Mouse (Mus musculus) layer of hippocampus, postnatal 10 days (tissue): Measurements from ENCODE around the gene Olfr1240. TPM values are rescaled to one million over a fixed set of nuclear protein-coding genes. Genes with fewer than 3 reads are reported as not detected.

Experiments used
- DNase-seq, 2 experiments: peaks; one replicate each; pipeline ENCODE4 v3.0.0; 2021; ENCODE audit warnings: low spot score in 2 of 2
- long read RNA-seq: library from polyadenylated mRNA; stranded (forward); transcript quantifications from one replicate; pipeline ENCODE4 v2.0.0, GENCODE M21; 2023
- total RNA-seq, 2 experiments: library from RNA; stranded (reverse); gene quantifications; 2 replicates each; pipeline ENCODE4 v1.2.3; 2021

Olfr1240 gene
- not detected for total RNA-seq
- long read RNA-seq, result 0 reads

GRCm38 (mm10) chr2:89442900-89443299 is at the start of gene Olfr1240:
Gene Olfr1240, minus strand, starts transcription at chr2:89443000.
- no peak for DNase-seq

GRCm38 (mm10) chr2:89487026-89487425 is 44.2 kb upstream of the Olfr1240 start, which contains the start of gene Olfr1241:
Gene Olfr1241, minus strand, starts transcription at chr2:89487126.
- no peak for DNase-seq

DNA sequence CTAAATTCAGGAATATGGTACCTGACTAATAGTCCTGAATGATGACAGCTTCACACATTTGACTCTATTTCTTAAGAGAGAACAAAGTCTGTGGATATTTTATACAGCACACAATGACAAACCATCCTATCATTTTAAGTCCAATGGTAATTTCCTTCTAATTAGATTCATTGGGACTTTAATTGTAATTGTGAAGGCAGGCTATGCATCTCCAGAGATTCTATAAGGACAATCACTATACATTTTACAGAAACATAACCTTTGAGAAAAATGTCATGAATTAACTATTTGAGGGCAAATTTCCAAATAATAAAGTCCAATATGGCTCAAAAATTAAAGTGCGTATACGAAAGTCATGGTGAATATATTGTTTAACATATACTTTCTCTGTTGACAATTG is 22.5 kb downstream of the Olfr1240 start, which contains the start of gene Olfr1239:
Olfr1239 (minus strand) TSS at position 101 of the 400 bp plus-strand sequence.
- no peak for DNase-seq

DNA sequence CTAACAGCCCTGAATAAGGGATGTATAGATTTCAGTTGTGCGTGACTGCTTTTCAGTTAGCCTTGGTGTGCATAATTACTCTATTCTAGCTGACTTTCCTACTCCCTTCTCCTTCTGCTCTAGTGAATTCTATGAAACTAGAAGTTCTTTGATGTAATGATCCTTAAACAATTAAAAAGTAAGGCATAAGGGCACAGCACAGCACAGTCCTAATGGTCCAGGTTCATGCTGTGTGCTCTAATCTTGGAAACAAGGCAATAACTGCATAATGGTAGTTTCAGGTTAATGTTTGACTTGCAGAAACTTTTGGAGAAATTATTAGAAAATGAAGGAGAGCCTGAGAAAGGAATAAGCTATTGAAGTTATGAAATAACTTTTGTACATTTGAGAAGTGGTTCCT is 28.2 kb downstream of the Olfr1240 start:
- no peak for DNase-seq

DNA sequence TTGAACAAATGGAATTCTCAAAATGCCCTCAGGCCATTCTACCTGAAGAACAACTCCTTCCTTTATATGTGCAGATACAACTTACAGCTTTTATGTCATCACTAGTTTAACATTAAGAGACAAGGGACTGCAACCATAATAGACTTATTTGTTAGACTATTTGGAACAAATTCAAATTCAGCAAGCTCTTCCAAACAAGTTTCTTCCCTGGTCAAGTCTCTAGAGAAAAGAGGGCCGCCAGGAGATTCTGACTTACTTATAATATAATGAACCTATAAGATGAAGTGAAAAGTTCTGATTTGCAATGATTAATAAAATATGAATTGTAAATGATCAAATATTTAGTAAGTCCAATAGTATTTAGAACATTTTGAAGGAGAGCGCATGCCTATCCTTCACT is 33.2 kb downstream of the Olfr1240 start, which contains the start of gene Olfr1238:
Olfr1238 (minus strand) TSS at position 101 of the 400 bp plus-strand sequence.
- no peak for DNase-seq

- no peak for DNase-seq
These were observed 41.9 kb downstream of the Olfr1240 start for GRCm38 (mm10) chr2:89400882-89401281.

Other genes with a start within 250 kb of the Olfr1240 start
- gene Olfr1226, start 243.0 kb downstream of the Olfr1240 start, total RNA-seq, result not detected
- gene Olfr1228, start 188.9 kb downstream of the Olfr1240 start, total RNA-seq, result not detected
- gene Olfr1229, start 155.0 kb downstream of the Olfr1240 start, total RNA-seq, result not detected
- not detected for gene Olfr1230, start 145.7 kb downstream of the Olfr1240 start, total RNA-seq
- not detected for gene Olfr1231, start 135.9 kb downstream of the Olfr1240 start, total RNA-seq
- not detected for gene Olfr1232, start 113.3 kb downstream of the Olfr1240 start, total RNA-seq
- not detected for gene Olfr1233, start 100.6 kb downstream of the Olfr1240 start, total RNA-seq
- not detected for gene Olfr1234, start 78.1 kb downstream of the Olfr1240 start, total RNA-seq
- not detected for gene Olfr1238, start 33.3 kb downstream of the Olfr1240 start, total RNA-seq
- not detected for gene Olfr1239, start 22.6 kb downstream of the Olfr1240 start, total RNA-seq
- gene Olfr1241, start 44.1 kb upstream of the Olfr1240 start, total RNA-seq, result not detected
- not detected for gene Olfr1242, start 55.3 kb upstream of the Olfr1240 start, total RNA-seq
- gene Olfr1243, start 88.5 kb upstream of the Olfr1240 start, total RNA-seq, result not detected
- gene Olfr1245, start 135.4 kb upstream of the Olfr1240 start, total RNA-seq, result not detected
- gene Olfr1246, start 150.2 kb upstream of the Olfr1240 start, total RNA-seq, result not detected
- not detected for gene Olfr1247, start 171.1 kb upstream of the Olfr1240 start, total RNA-seq
- gene Olfr1248, start 175.2 kb upstream of the Olfr1240 start, total RNA-seq, result not detected
- gene Olfr1249, start 192.0 kb upstream of the Olfr1240 start, total RNA-seq, result not detected
- not detected for gene Olfr1250, start 218.5 kb upstream of the Olfr1240 start, total RNA-seq
- not detected for gene Olfr1251, start 228.9 kb upstream of the Olfr1240 start, total RNA-seq